Mouse (Mus musculus): ENCODE data around the gene Ap4e1. TPM values are rescaled to one million over a fixed set of nuclear protein-coding genes. Genes with fewer than 3 reads are reported as not detected.
"Not testable (repeated sequence)": the region's sequence is repeated elsewhere in the genome, so short reads cannot be mapped to it uniquely, and the experiment has no call there.

Ap4e1 gene
- polyA plus RNA-seq, 1 experiment from 2014 or later = 8.7 TPM

- no peaks in the 10 kb centered on the region for H3K27me3 ChIP-seq (ENCODE audit: control insufficient read depth, insufficient read depth, low read length)
- 88% methylated on average over 11 of the region's 11 CpGs for WGBS
- no peak for ATAC-seq (replicated peaks; ENCODE audit: insufficient number of reproducible peaks, low FRiP score, low TSS enrichment, low read depth)
- H3K9ac ChIP-seq (replicated peaks; ENCODE audit: low read length) = no peak overlapping the region
- H3K27ac ChIP-seq (replicated peaks; ENCODE audit: low read depth, low read length) = no peak overlapping the region
- H3K4me1 ChIP-seq (ENCODE audit: control insufficient read depth, insufficient read depth, low read length) = no peaks in the 10 kb centered on the region
- no peak overlapping the region for H3K4me2 ChIP-seq (ENCODE audit: low read depth, low read length)
- H3K4me3 ChIP-seq (ENCODE audit: low read depth, low read length) = no peak overlapping the region
- DNase-seq (ENCODE audit: low spot score) = no peak
- H3K36me3 ChIP-seq (replicated peaks; ENCODE audit: control insufficient read depth, insufficient read depth, low read depth, low read length) = no peaks in the 10 kb centered on the region
- H3K9me3 ChIP-seq (replicated peaks; ENCODE audit: control insufficient read depth, low read length) = no peaks in the 10 kb centered on the region
Measured at GRCm38 (mm10) chr2:127079881-127080590, 71.5 kb downstream of the Ap4e1 start.

DNA sequence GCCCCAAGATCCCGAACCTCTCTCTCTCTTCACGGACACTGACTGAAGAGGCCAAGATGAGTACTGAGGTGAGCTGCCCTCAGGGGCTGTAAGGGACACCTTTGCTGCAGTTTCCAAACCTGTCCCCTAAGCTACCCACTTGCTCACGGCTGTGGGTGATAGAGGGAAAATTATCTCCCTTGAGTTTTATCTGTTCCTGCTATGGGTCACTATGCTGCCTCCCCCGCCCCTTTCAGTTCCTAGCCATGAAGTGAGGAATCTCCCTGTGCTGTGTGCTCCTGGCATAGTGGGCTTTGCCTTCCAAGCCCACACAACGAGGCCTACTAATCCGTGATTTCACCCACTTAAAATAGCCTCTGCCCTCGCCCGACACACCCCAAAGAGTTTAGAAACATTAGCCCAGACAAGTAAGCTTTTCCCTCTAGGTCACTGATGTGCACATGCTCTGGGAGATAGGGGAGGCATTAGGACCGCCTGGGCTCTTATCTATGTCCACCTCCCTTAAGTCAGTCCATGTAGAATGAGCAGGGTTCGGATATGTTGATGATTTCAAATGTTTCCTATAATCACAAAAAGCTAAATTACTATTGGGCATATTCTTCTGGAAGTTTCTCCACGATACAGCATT is 72.2 kb downstream of the Ap4e1 start:
- Histone ChIP-seq H3K27ac (replicated peaks; ENCODE audit: low read depth, low read length) (no peak overlapping the region), H3K9me3 (replicated peaks; ENCODE audit: control insufficient read depth, low read length) (no peaks in the 10 kb centered on the region), H3K27me3 (ENCODE audit: control insufficient read depth, insufficient read depth, low read length) (no peaks in the 10 kb centered on the region), H3K4me2 (ENCODE audit: low read depth, low read length) (no peak overlapping the region), H3K4me1 (ENCODE audit: control insufficient read depth, insufficient read depth, low read length) (no peaks in the 10 kb centered on the region), H3K36me3 (replicated peaks; ENCODE audit: control insufficient read depth, insufficient read depth, low read depth, low read length) (no peaks in the 10 kb centered on the region), H3K4me3 (ENCODE audit: low read depth, low read length) (no peak overlapping the region), H3K9ac (replicated peaks; ENCODE audit: low read length) (no peak overlapping the region)
- 91% methylated on average over 11 of the region's 11 CpGs for WGBS
- no peak for DNase-seq (ENCODE audit: low spot score)
- ATAC-seq (replicated peaks; ENCODE audit: insufficient number of reproducible peaks, low FRiP score, low TSS enrichment, low read depth) = no peak

GRCm38 (mm10) chr2:127086235-127086634 is 77.7 kb downstream of the Ap4e1 start:
- Histone ChIP-seq H3K9me3 (replicated peaks; ENCODE audit: control insufficient read depth, low read length) (no peaks in the 10 kb centered on the region), H3K4me1 (ENCODE audit: control insufficient read depth, insufficient read depth, low read length) (no peaks in the 10 kb centered on the region), H3K4me3 (ENCODE audit: low read depth, low read length) (no peak overlapping the region), H3K36me3 (replicated peaks; ENCODE audit: control insufficient read depth, insufficient read depth, low read depth, low read length) (no peaks in the 10 kb centered on the region), H3K27ac (replicated peaks; ENCODE audit: low read depth, low read length) (no peak overlapping the region), H3K4me2 (ENCODE audit: low read depth, low read length) (no peak overlapping the region), H3K9ac (replicated peaks; ENCODE audit: low read length) (no peak overlapping the region), H3K27me3 (ENCODE audit: control insufficient read depth, insufficient read depth, low read length) (no peaks in the 10 kb centered on the region)
- 91% methylated on average over 5 of the region's 5 CpGs for WGBS
- no peak for DNase-seq (ENCODE audit: low spot score)
- no peak for ATAC-seq (replicated peaks; ENCODE audit: insufficient number of reproducible peaks, low FRiP score, low TSS enrichment, low read depth)

DNA sequence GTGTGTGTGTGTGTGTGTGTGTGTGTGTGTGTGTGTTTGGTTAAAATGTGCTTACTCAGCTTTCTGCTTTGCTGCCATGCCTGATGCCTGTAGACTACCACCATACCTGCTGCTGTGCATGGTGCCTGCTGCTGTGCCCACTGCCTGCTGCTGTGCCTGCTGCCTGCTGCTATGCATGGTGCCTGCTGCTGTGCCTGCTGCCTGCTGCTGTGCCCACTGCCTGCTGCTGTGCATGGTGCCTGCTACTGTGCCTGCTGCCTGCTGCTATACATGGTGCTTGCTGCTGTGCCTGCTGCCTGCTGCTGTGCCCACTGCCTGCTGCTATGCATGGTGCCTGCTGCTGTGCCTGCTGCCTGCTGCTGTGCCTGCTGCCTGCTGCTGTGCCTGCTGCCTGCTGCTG is 81.6 kb downstream of the Ap4e1 start:
- H3K4me3 ChIP-seq (ENCODE audit: low read depth, low read length); ATAC-seq (replicated peaks; ENCODE audit: insufficient number of reproducible peaks, low FRiP score, low TSS enrichment, low read depth); DNase-seq (ENCODE audit: low spot score); H3K9ac ChIP-seq (replicated peaks; ENCODE audit: low read length); H3K9me3 ChIP-seq (replicated peaks; ENCODE audit: control insufficient read depth, low read length); H3K27me3 ChIP-seq (ENCODE audit: control insufficient read depth, insufficient read depth, low read length); H3K4me1 ChIP-seq (ENCODE audit: control insufficient read depth, insufficient read depth, low read length); H3K36me3 ChIP-seq (replicated peaks; ENCODE audit: control insufficient read depth, insufficient read depth, low read depth, low read length); H3K27ac ChIP-seq (replicated peaks; ENCODE audit: low read depth, low read length); H3K4me2 ChIP-seq (ENCODE audit: low read depth, low read length): not testable (repeated sequence)

GRCm38 (mm10) chr2:127092000-127092399 is 83.5 kb downstream of the Ap4e1 start:
- H3K27ac ChIP-seq (replicated peaks; ENCODE audit: low read depth, low read length) = no peak overlapping the region
- 76% methylated on average over 8 of the region's 8 CpGs for WGBS
- H3K4me3 ChIP-seq (ENCODE audit: low read depth, low read length) = no peak overlapping the region
- H3K9ac ChIP-seq (replicated peaks; ENCODE audit: low read length) = no peak overlapping the region
- H3K4me2 ChIP-seq (ENCODE audit: low read depth, low read length) = no peak overlapping the region
- H3K36me3 ChIP-seq (replicated peaks; ENCODE audit: control insufficient read depth, insufficient read depth, low read depth, low read length) = no peaks in the 10 kb centered on the region
- H3K4me1 ChIP-seq (ENCODE audit: control insufficient read depth, insufficient read depth, low read length) = no peaks in the 10 kb centered on the region
- DNase-seq (ENCODE audit: low spot score) = no peak
- no peaks in the 10 kb centered on the region for H3K27me3 ChIP-seq (ENCODE audit: control insufficient read depth, insufficient read depth, low read length)
- no peaks in the 10 kb centered on the region for H3K9me3 ChIP-seq (replicated peaks; ENCODE audit: control insufficient read depth, low read length)
- ATAC-seq (replicated peaks; ENCODE audit: insufficient number of reproducible peaks, low FRiP score, low TSS enrichment, low read depth) = no peak

GRCm38 (mm10) chr2:127108986-127109385 is 100.5 kb downstream of the Ap4e1 start:
- no peak for DNase-seq (ENCODE audit: low spot score)
- Histone ChIP-seq H3K4me1 (ENCODE audit: control insufficient read depth, insufficient read depth, low read length) (no peaks in the 10 kb centered on the region), H3K27me3 (ENCODE audit: control insufficient read depth, insufficient read depth, low read length) (no peaks in the 10 kb centered on the region), H3K4me3 (ENCODE audit: low read depth, low read length) (no peak overlapping the region), H3K9ac (replicated peaks; ENCODE audit: low read length) (no peak overlapping the region), H3K4me2 (ENCODE audit: low read depth, low read length) (no peak overlapping the region), H3K36me3 (replicated peaks; ENCODE audit: control insufficient read depth, insufficient read depth, low read depth, low read length) (peaks cover 19% of the 10 kb centered on the region), H3K9me3 (replicated peaks; ENCODE audit: control insufficient read depth, low read length) (no peaks in the 10 kb centered on the region), H3K27ac (replicated peaks; ENCODE audit: low read depth, low read length) (no peak overlapping the region)
- ATAC-seq (replicated peaks; ENCODE audit: insufficient number of reproducible peaks, low FRiP score, low TSS enrichment, low read depth) = no peak
- WGBS = 90% methylated on average over 4 of the region's 4 CpGs

Small RNAs within 50 kb of the gene (microRNA-seq; reads per million reads assigned to microRNA genes)
- not detected for gene Gm24081 (ENCODE audit: borderline number of aligned reads)

Other genes with a start within 250 kb of the Ap4e1 start
- 1.8 and 2.0 TPM in 2 replicates for gene Usp50, start 225.2 kb upstream of the Ap4e1 start, polyA plus RNA-seq (2014; fragmentation: Nextera tagmentation; extraction: Ambion mirVana)
- 41.1 and 42.9 TPM in 2 replicates for gene Trpm7, start 132.5 kb upstream of the Ap4e1 start, polyA plus RNA-seq (2014; fragmentation: Nextera tagmentation; extraction: Ambion mirVana)
- 32.0 and 36.0 TPM in 2 replicates for gene Sppl2a, start 75.5 kb upstream of the Ap4e1 start, polyA plus RNA-seq (2014; fragmentation: Nextera tagmentation; extraction: Ambion mirVana)
- gene Blvra, start 61.9 kb downstream of the Ap4e1 start, polyA plus RNA-seq (2014; fragmentation: Nextera tagmentation; extraction: Ambion mirVana) = 34.6 and 35.6 TPM in 2 replicates
- gene Ncaph, start 125.2 kb downstream of the Ap4e1 start, polyA plus RNA-seq (2014; fragmentation: Nextera tagmentation; extraction: Ambion mirVana) = 131 and 132 TPM in 2 replicates
- gene Itpripl1, start 134.7 kb downstream of the Ap4e1 start, polyA plus RNA-seq (2014; fragmentation: Nextera tagmentation; extraction: Ambion mirVana) = 15.9 and 17.6 TPM in 2 replicates
- 2.3 and 2.6 TPM in 2 replicates for gene 1810024B03Rik, start 199.6 kb downstream of the Ap4e1 start, polyA plus RNA-seq (2014; fragmentation: Nextera tagmentation; extraction: Ambion mirVana)
- gene Snrnp200, start 199.7 kb downstream of the Ap4e1 start, polyA plus RNA-seq (2014; fragmentation: Nextera tagmentation; extraction: Ambion mirVana) = 104 and 107 TPM in 2 replicates
- 54.8 and 65.2 TPM in 2 replicates for gene Ciao1, start 239.1 kb downstream of the Ap4e1 start, polyA plus RNA-seq (2014; fragmentation: Nextera tagmentation; extraction: Ambion mirVana)
- gene Tmem127, start 239.2 kb downstream of the Ap4e1 start, polyA plus RNA-seq (2014; fragmentation: Nextera tagmentation; extraction: Ambion mirVana) = 19.5 and 20.7 TPM in 2 replicates